Mouse (Mus musculus): ENCODE data around the gene L3mbtl3.

DNA sequence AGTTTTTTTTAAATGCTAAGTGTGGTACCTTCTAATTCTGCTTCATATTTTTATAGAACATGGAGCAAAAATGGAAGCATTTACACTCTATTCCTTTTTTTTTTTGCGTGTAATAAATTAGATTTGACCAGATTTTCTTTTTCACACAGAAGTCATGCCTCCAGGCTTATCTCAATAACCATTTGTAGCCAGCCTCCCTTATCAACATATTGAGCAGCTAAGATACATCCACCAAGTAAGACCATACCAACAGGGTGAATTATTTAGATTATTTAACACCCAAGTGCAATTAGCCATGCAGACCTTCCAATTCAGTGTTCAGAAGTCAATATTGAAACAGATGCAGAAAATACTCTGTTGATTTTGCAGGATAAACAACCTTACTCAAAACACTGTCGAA is 10.8 kb downstream of the L3mbtl3 start:
- TF ChIP-seq CTCF (IDR thresholded peaks at IDR 0.05; ENCODE audit: low read depth, low read length), result no peak
- no peak for TF ChIP-seq POLR2A (IDR thresholded peaks at IDR 0.05; ENCODE audit: extremely low read depth, insufficient read depth, low read length)

All from liver, adult 2 months (tissue).